Mouse (Mus musculus) embryonic facial prominence, embryonic 11.5 days (tissue): ENCODE results near the gene Ces2c. TPM values are rescaled to one million over a fixed set of nuclear protein-coding genes. Genes with fewer than 3 reads are reported as not detected.

Experiments
- ATAC-seq: fragments of 200-750 bp; cut with Nextera tagmentation; replicated peaks from 2 replicates; pipeline ENCODE4 v1.8.0; 2017; ENCODE audit warnings: low read depth; ENCODE audit not compliant: insufficient number of reproducible peaks, low FRiP score, low TSS enrichment
- DNase-seq: peaks from one replicate; pipeline ENCODE4 v3.0.0-alpha.2; 2015; ENCODE audit warnings: low spot score
- H3K27ac ChIP-seq: fragments of 300-500 bp; sonication (generic); replicated peaks from 2 replicates; pipeline ENCODE4 v1.5.1; 2014; ENCODE audit warnings: mild to moderate bottlenecking, low read depth, low read length, control low read depth
- H3K27me3 ChIP-seq: fragments of 300-500 bp; sonication (generic); 2 replicates; pipeline ENCODE4 v1.6.1; 2014; ENCODE audit warnings: mild to moderate bottlenecking, low read length, moderate library complexity, mixed read lengths; ENCODE audit not compliant: control insufficient read depth, insufficient read depth
- H3K36me3 ChIP-seq: fragments of 300-500 bp; sonication (generic); replicated peaks from 2 replicates; pipeline ENCODE4 v1.6.1; 2014; ENCODE audit warnings: low read depth, mild to moderate bottlenecking, low read length, moderate library complexity, mixed read lengths; ENCODE audit not compliant: control insufficient read depth, insufficient read depth
- H3K4me1 ChIP-seq: fragments of 300-500 bp; sonication (generic); 2 replicates; pipeline ENCODE4 v1.6.1; 2014; ENCODE audit warnings: low read length, mixed read lengths; ENCODE audit not compliant: control insufficient read depth, insufficient read depth
- H3K4me2 ChIP-seq: fragments of 300-500 bp; sonication (generic); 2 replicates; pipeline ENCODE4 v1.6.1; 2014; ENCODE audit warnings: low read depth, mild to moderate bottlenecking, control low read depth, low read length, moderate library complexity
- H3K4me3 ChIP-seq: fragments of 300-500 bp; sonication (generic); 2 replicates; pipeline ENCODE4 v1.5.1; 2014; ENCODE audit warnings: low read depth, low read length, control low read depth
- H3K9ac ChIP-seq: fragments of 300-500 bp; sonication (generic); replicated peaks from 2 replicates; pipeline ENCODE4 v1.6.1; 2014; ENCODE audit warnings: mild to moderate bottlenecking, control low read depth, low read length
- H3K9me3 ChIP-seq: fragments of 300-500 bp; sonication (generic); replicated peaks from 2 replicates; pipeline ENCODE4 v1.6.1; 2016; ENCODE audit warnings: mild to moderate bottlenecking, low read length, inconsistent platforms, mixed read lengths; ENCODE audit not compliant: control insufficient read depth
- WGBS: fragments of 180-500 bp; shearing (Covaris S2); extraction: QIAGEN DNeasy Blood & Tissue Kit; methylation state at CpG from one replicate; pipeline ENCODE4 v1.1.7; 2014; 5-methylcytosine and 5-hydroxymethylcytosine counted together
- polyA plus RNA-seq: library from polyadenylated mRNA; unstranded; fragments of >200 nt; fragmentation: Nextera tagmentation; extraction: Ambion mirVana; gene quantifications from 2 replicates; pipeline ENCODE4 v1.2.1, GENCODE M21; 2014

The Ces2c gene
- polyA plus RNA-seq = not detected in 2 replicates

- no peak within 1 kb of the TSS for H3K27ac ChIP-seq
- no peaks in the 10 kb centered on the region for H3K4me1 ChIP-seq
- no peak within 1 kb of the TSS for H3K4me2 ChIP-seq
- no peaks in the 10 kb centered on the region for H3K27me3 ChIP-seq
- no peaks in the 10 kb centered on the region for H3K9me3 ChIP-seq
- H3K4me3 ChIP-seq = no peak within 1 kb of the TSS
- no peak for DNase-seq
- 82% methylated on average over 3 of the region's 3 CpGs for WGBS
- H3K36me3 ChIP-seq = no peaks in the 10 kb centered on the region
- no peak within 1 kb of the TSS for H3K9ac ChIP-seq
- ATAC-seq = no peak
These were observed at the start of gene Ces2c for GRCm38 (mm10) chr8:104846831-104847230. Ces2c (plus strand) TSS chr8:104847068.

- Histone ChIP-seq H3K4me3 (no peak overlapping the region), H3K36me3 (no peaks in the 10 kb centered on the region), H3K27ac (no peak overlapping the region), H3K27me3 (no peaks in the 10 kb centered on the region), H3K9me3 (no peaks in the 10 kb centered on the region), H3K4me2 (no peak overlapping the region), H3K9ac (no peak overlapping the region), H3K4me1 (no peaks in the 10 kb centered on the region)
- WGBS = 77% methylated on average over 1 of the region's 1 CpGs
- ATAC-seq = no peak
- no peak for DNase-seq
These were observed 47.5 kb upstream of the Ces2c start for GRCm38 (mm10) chr8:104799385-104799784.

- H3K27me3 ChIP-seq = no peaks in the 10 kb centered on the region
- no peak for ATAC-seq
- no peaks in the 10 kb centered on the region for H3K9me3 ChIP-seq
- H3K27ac ChIP-seq = no peak overlapping the region
- WGBS = 18% methylated on average over 2 of the region's 2 CpGs
- H3K4me2 ChIP-seq = no peak overlapping the region
- no peak overlapping the region for H3K4me3 ChIP-seq
- DNase-seq = no peak
- H3K36me3 ChIP-seq = no peaks in the 10 kb centered on the region
- H3K9ac ChIP-seq = no peak overlapping the region
- no peaks in the 10 kb centered on the region for H3K4me1 ChIP-seq
These were observed 40.7 kb upstream of the Ces2c start for GRCm38 (mm10) chr8:104806127-104806526.

- no peak overlapping the region for H3K27ac ChIP-seq
- no peaks in the 10 kb centered on the region for H3K27me3 ChIP-seq
- H3K36me3 ChIP-seq = no peaks in the 10 kb centered on the region
- WGBS = 73% methylated on average over 7 of the region's 7 CpGs
- no peaks in the 10 kb centered on the region for H3K4me1 ChIP-seq
- H3K4me3 ChIP-seq = no peak overlapping the region
- no peak for ATAC-seq
- H3K4me2 ChIP-seq = no peak overlapping the region
- H3K9ac ChIP-seq = no peak overlapping the region
- DNase-seq = no peak
- H3K9me3 ChIP-seq = no peaks in the 10 kb centered on the region
These were observed 38.1 kb upstream of the Ces2c start for GRCm38 (mm10) chr8:104808542-104809413.

- no peaks in the 10 kb centered on the region for H3K9me3 ChIP-seq
- 92% methylated on average over 3 of the region's 3 CpGs for WGBS
- H3K27me3 ChIP-seq = no peaks in the 10 kb centered on the region
- no peak overlapping the region for H3K27ac ChIP-seq
- DNase-seq (no peak), ATAC-seq (no peak)
- H3K9ac ChIP-seq = no peak overlapping the region
- H3K4me2 ChIP-seq = no peak overlapping the region
- H3K36me3 ChIP-seq = no peaks in the 10 kb centered on the region
- H3K4me3 ChIP-seq = no peak overlapping the region
- no peaks in the 10 kb centered on the region for H3K4me1 ChIP-seq
These were observed 37.4 kb upstream of the Ces2c start for GRCm38 (mm10) chr8:104809436-104809835.

GRCm38 (mm10) chr8:104826912-104827311, 20.0 kb upstream of the Ces2c start:
- no peak for ATAC-seq
- WGBS = 90% methylated on average over 1 of the region's 1 CpGs
- H3K27me3 ChIP-seq = no peaks in the 10 kb centered on the region
- H3K27ac ChIP-seq = no peak overlapping the region
- H3K9ac ChIP-seq = no peak overlapping the region
- no peak overlapping the region for H3K4me2 ChIP-seq
- no peaks in the 10 kb centered on the region for H3K36me3 ChIP-seq
- no peaks in the 10 kb centered on the region for H3K4me1 ChIP-seq
- no peak for DNase-seq
- no peak overlapping the region for H3K4me3 ChIP-seq
- H3K9me3 ChIP-seq = no peaks in the 10 kb centered on the region

- H3K9ac ChIP-seq = no peak overlapping the region
- WGBS = 77% methylated on average over 3 of the region's 3 CpGs
- no peak overlapping the region for H3K4me2 ChIP-seq
These were observed 18.6 kb upstream of the Ces2c start for GRCm38 (mm10) chr8:104828221-104828620.

GRCm38 (mm10) chr8:104831440-104831839, 15.4 kb upstream of the Ces2c start, which contains the start of gene Ces2b:
Ces2b (plus strand) TSS chr8:104831572.
- H3K27ac ChIP-seq = no peak within 1 kb of the TSS
- no peaks in the 10 kb centered on the region for H3K4me1 ChIP-seq
- 75% methylated on average over 5 of the region's 5 CpGs for WGBS
- no peak within 1 kb of the TSS for H3K4me2 ChIP-seq
- H3K27me3 ChIP-seq = no peaks in the 10 kb centered on the region
- no peaks in the 10 kb centered on the region for H3K9me3 ChIP-seq
- DNase-seq (no peak), ATAC-seq (no peak)
- H3K9ac ChIP-seq = no peak within 1 kb of the TSS
- H3K4me3 ChIP-seq = no peak within 1 kb of the TSS
- no peaks in the 10 kb centered on the region for H3K36me3 ChIP-seq

More at GRCm38 (mm10) chr8:104828221-104828620, 18.6 kb upstream of the Ces2c start:
- DNase-seq (no peak), ATAC-seq (no peak)
- Histone ChIP-seq H3K4me3 (no peak overlapping the region), H3K9me3 (no peaks in the 10 kb centered on the region), H3K4me1 (no peaks in the 10 kb centered on the region), H3K27ac (no peak overlapping the region), H3K27me3 (no peaks in the 10 kb centered on the region), H3K36me3 (no peaks in the 10 kb centered on the region)
